Mouse (Mus musculus) liver, embryonic 14.5 days (tissue): Measurements from ENCODE around the gene Gjb5.

ENCODE experiments used
- CTCF ChIP-seq: IDR thresholded peaks from 2 replicates; pipeline ENCODE4 v1.5.1; 2016; ENCODE audit warnings: antibody characterized with exemption, low read depth, control low read depth
- EP300 ChIP-seq: IDR thresholded peaks from 2 replicates; pipeline ENCODE4 v1.6.1; 2016; ENCODE audit warnings: antibody characterized with exemption, low read depth

DNA sequence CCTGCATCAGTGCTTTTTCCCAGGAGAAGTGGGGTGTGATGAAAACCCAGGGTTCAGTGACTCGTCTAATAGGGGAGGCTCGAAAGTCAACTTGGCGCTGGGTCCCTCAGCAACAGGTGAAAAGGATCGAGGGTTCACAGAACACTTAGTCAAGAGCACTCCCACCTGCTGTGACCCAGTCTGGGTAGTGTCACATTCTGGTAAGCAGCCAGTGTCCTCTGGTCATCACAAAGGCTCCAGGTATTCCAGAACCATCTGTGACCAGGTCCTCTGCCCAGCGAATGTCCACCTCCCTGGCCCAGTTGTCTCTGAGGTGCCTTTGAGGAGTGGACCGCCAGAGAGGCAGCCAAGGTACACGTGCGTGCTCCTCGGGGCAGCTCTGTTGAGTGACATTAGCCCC is 46.4 kb downstream of the Gjb5 start:
- TF ChIP-seq CTCF (no peak), EP300 (no peak)
